Mouse (Mus musculus): ENCODE data around the gene Csgalnact2. TPM values are rescaled to one million over a fixed set of nuclear protein-coding genes. Genes with fewer than 3 reads are reported as not detected.

Csgalnact2 gene
- polyA plus RNA-seq, 1 experiment from 2014 or later, result 9.3 TPM

DNA sequence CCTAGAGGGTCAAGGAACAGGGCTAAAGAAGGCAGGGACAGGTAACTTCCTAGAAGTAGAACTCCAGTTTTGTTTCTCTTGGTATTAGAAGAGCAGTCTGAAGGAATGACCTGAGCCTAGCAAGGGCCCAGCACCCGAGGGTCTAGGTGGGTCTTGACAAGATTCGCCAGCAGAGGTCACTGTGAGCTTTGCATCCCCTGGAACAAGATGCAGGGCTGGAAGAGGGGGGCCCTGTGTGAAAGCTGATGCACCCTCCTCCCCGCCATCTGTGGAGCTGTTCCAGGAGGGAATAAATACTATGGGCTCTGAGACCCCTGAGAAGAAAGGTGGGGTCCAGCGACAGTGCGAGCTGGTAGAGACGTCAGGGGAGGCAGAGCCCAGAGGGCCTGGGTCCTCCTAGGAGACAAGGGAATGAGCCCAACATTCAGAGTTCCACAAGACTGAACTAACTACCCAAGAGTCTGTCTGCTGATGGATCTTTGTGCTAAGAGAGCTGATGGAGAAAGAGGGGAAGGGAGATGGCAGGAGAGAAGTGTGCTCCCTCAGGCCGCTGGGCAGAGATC lies 73.9 kb downstream of the Csgalnact2 start:
- Histone ChIP-seq H3K27me3 (ENCODE audit: control insufficient read depth, insufficient read depth, low read length) (peaks cover 4% of the 10 kb centered on the region; the same call in 1 of the 2 replicates), H3K4me2 (ENCODE audit: low read depth, low read length, severe bottlenecking) (no peak overlapping the region), H3K4me3 (ENCODE audit: low read depth, low read length) (no peak overlapping the region), H3K9me3 (ENCODE audit: control insufficient read depth, low read length) (no peaks in the 10 kb centered on the region), H3K27ac (ENCODE audit: low read depth, low read length) (no peak overlapping the region), H3K9ac (ENCODE audit: low read length) (no peak overlapping the region), H3K36me3 (ENCODE audit: control insufficient read depth, insufficient read depth, low read length) (no peaks in the 10 kb centered on the region), H3K4me1 (replicated peaks; ENCODE audit: control insufficient read depth, insufficient read depth, low read length) (peaks cover 5% of the 10 kb centered on the region; the same call in 1 of the 2 replicates)
- peak; percentile 79 for DNase-seq (ENCODE audit: low spot score)
- ATAC-seq (replicated peaks; ENCODE audit: low FRiP score), result peak; percentile 40
- 10% methylated on average over 7 of the region's 7 CpGs for WGBS

DNA sequence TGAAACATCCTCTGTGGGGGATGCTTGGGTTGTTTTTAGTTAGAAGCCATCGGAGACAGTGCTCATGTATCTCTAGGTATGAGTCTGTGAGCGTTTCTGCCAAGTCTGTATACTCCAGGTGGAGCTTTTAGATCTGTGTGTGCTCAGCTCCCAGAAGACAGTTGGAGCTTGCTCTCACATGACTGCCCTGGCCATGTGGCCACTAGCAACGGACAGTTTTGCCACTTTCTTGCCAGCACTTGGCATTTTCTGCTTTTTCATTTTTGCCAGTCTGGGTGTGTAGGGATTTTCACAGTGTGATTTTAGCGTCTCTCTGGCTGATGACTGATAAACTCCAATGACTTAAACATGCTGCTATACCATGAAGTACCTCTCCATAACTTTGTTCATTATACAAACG lies 75.7 kb downstream of the Csgalnact2 start:
- ATAC-seq (replicated peaks; ENCODE audit: low FRiP score), result no peak
- 77% methylated on average over 5 of the region's 5 CpGs for WGBS

DNA sequence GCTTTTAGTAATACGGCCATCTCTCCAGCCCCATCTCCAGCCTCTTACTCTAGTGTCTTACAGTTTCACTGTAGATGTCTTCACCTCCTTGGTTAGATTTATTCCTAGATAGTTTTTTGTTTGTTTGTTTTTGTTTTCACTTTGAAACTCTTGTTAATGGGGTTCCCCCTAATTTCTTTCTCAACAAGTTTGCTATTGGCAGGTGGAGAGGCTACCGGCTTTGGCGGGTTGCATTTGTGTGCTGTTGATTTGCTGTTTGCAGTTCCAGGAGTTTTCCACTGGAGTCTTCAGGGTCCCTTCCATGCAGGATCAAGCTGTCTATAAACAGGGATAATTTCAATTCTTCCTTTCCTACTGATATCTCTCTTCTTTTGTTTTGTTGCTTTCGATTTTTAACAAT lies 77.7 kb downstream of the Csgalnact2 start:
- WGBS, result 88% methylated on average over 4 of the region's 4 CpGs
- Histone ChIP-seq H3K4me2 (ENCODE audit: low read depth, low read length, severe bottlenecking) (no peak overlapping the region), H3K9ac (ENCODE audit: low read length) (no peak overlapping the region), H3K4me3 (ENCODE audit: low read depth, low read length) (no peak overlapping the region), H3K27ac (ENCODE audit: low read depth, low read length) (no peak overlapping the region), H3K27me3 (ENCODE audit: control insufficient read depth, insufficient read depth, low read length) (peaks cover 4% of the 10 kb centered on the region; the same call in 1 of the 2 replicates), H3K4me1 (replicated peaks; ENCODE audit: control insufficient read depth, insufficient read depth, low read length) (0 out of 2 replicates have a peak, but pooled peaks cover 5% of the 10 kb centered on the region), H3K36me3 (ENCODE audit: control insufficient read depth, insufficient read depth, low read length) (no peaks in the 10 kb centered on the region), H3K9me3 (ENCODE audit: control insufficient read depth, low read length) (no peaks in the 10 kb centered on the region)
- DNase-seq (ENCODE audit: low spot score), result no peak
- no peak for ATAC-seq (replicated peaks; ENCODE audit: low FRiP score)

More for the DNA sequence above, 75.7 kb downstream of the Csgalnact2 start:
- no peak overlapping the region for H3K9ac ChIP-seq (ENCODE audit: low read length)
- no peaks in the 10 kb centered on the region for H3K9me3 ChIP-seq (ENCODE audit: control insufficient read depth, low read length)
- no peak for DNase-seq (ENCODE audit: low spot score)
- peaks cover 5% of the 10 kb centered on the region; the same call in 1 of the 2 replicates for H3K4me1 ChIP-seq (replicated peaks; ENCODE audit: control insufficient read depth, insufficient read depth, low read length)
- H3K36me3 ChIP-seq (ENCODE audit: control insufficient read depth, insufficient read depth, low read length), result no peaks in the 10 kb centered on the region
- no peak overlapping the region for H3K4me3 ChIP-seq (ENCODE audit: low read depth, low read length)
- H3K4me2 ChIP-seq (ENCODE audit: low read depth, low read length, severe bottlenecking), result no peak overlapping the region
- H3K27ac ChIP-seq (ENCODE audit: low read depth, low read length), result no peak overlapping the region
- H3K27me3 ChIP-seq (ENCODE audit: control insufficient read depth, insufficient read depth, low read length), result peaks cover 4% of the 10 kb centered on the region; the same call in 1 of the 2 replicates

Small RNAs within 50 kb of the gene (microRNA-seq; reads per million reads assigned to microRNA genes)
- not detected for gene Mir7044 (ENCODE audit: insufficient number of aligned reads)

Other genes with a start within 250 kb of the Csgalnact2 start
- 782 and 811 TPM in 2 replicates for gene Hnrnpf, start 238.8 kb downstream of the Csgalnact2 start, polyA plus RNA-seq (2014; fragmentation: Nextera tagmentation; extraction: Ambion mirVana)
- gene Fxyd4, start 201.4 kb downstream of the Csgalnact2 start, polyA plus RNA-seq (2014; fragmentation: Nextera tagmentation; extraction: Ambion mirVana), result 2.8 and 3.9 TPM in 2 replicates
- 0.13 and 0.20 TPM in 2 replicates for gene Rasgef1a, start 127.7 kb downstream of the Csgalnact2 start, polyA plus RNA-seq (2014; fragmentation: Nextera tagmentation; extraction: Ambion mirVana)
- gene Ret, start 58.6 kb upstream of the Csgalnact2 start, polyA plus RNA-seq (2014; fragmentation: Nextera tagmentation; extraction: Ambion mirVana), result 0.39 and 0.43 TPM in 2 replicates

Measured in forebrain, embryonic 11.5 days (tissue).